Mouse (Mus musculus) CH12.LX (cell line): ENCODE results near the gene Dcdc2a. TPM values are rescaled to one million over a fixed set of nuclear protein-coding genes. Genes with fewer than 3 reads are reported as not detected.

Experiments
- DNase-seq: peaks from one replicate; pipeline ENCODE4 v3.0.0-alpha.2; 2013; ENCODE audit errors: extremely low read depth
- H3K27ac ChIP-seq: 2 replicates; pipeline ENCODE4 v1.5.1; 2012; ENCODE audit warnings: low read depth, mild to moderate bottlenecking, control low read depth, moderate library complexity; ENCODE audit not compliant: insufficient read depth
- H3K27me3 ChIP-seq: replicated peaks from 2 replicates; pipeline ENCODE3; 2012; ENCODE audit warnings: inconsistent platforms
- H3K36me3 ChIP-seq, 2 experiments: replicated peaks in 1 of 2; 2 replicates each; pipeline versions ENCODE3 to v1.6.1; 2012; ENCODE audit warnings: inconsistent platforms in 1 of 2, low read length in 1 of 2, mild to moderate bottlenecking in 1 of 2, mixed read lengths in 1 of 2, moderate library complexity in 1 of 2; ENCODE audit not compliant: control insufficient read depth in 1 of 2, insufficient read depth in 1 of 2
- H3K4me1 ChIP-seq, 2 experiments: 2 replicates each; pipeline ENCODE4 v1.6.1; 2012; ENCODE audit warnings: inconsistent platforms in 1 of 2, moderate library complexity in 1 of 2; ENCODE audit not compliant: insufficient read depth in 2 of 2, control insufficient read depth in 1 of 2
- H3K4me2 ChIP-seq: 2 replicates; pipeline ENCODE4 v1.6.1; 2012; ENCODE audit warnings: low read depth, mild to moderate bottlenecking, control low read depth; ENCODE audit not compliant: poor library complexity, insufficient read depth, severe bottlenecking
- H3K4me3 ChIP-seq, 3 experiments: fragments of 150-350 bp in 1 of 3; sonication (generic) in 1 of 3; replicated peaks in 1 of 3; 2 replicates each; pipeline versions ENCODE3 to v1.5.1; 2011 to 2012; ENCODE audit warnings: low read depth in 2 of 3, low read length in 2 of 3, mild to moderate bottlenecking in 2 of 3, moderate library complexity in 2 of 3, control low read depth in 1 of 3, improper control_type of control experiment in 1 of 3, inconsistent platforms in 1 of 3, mixed read lengths in 1 of 3; ENCODE audit not compliant: poor library complexity in 1 of 3
- H3K79me2 ChIP-seq: replicated peaks from 2 replicates; pipeline ENCODE4 v1.6.1; 2012; ENCODE audit warnings: mild to moderate bottlenecking, moderate library complexity; ENCODE audit not compliant: control insufficient read depth, poor library complexity, insufficient read depth, severe bottlenecking; ENCODE audit errors: extremely low read depth
- H3K9ac ChIP-seq: 2 replicates; pipeline ENCODE4 v1.6.1; 2012; ENCODE audit warnings: low read depth, mild to moderate bottlenecking, control low read depth, moderate library complexity; ENCODE audit not compliant: insufficient read depth
- H3K9me3 ChIP-seq: replicated peaks from 2 replicates; pipeline ENCODE3; 2012; ENCODE audit warnings: low read length, inconsistent platforms, mixed read lengths
- CHD1 ChIP-seq: IDR thresholded peaks from 2 replicates; pipeline ENCODE4 v1.6.1; 2012; ENCODE audit warnings: low read depth, low read length, improper control_type of control experiment, inconsistent platforms
- CHD2 ChIP-seq: IDR thresholded peaks from 2 replicates; pipeline ENCODE4 v1.6.1; 2011; ENCODE audit warnings: low read length, improper control_type of control experiment
- CTCF ChIP-seq, 2 experiments: IDR thresholded peaks in 1 of 2; conservative IDR thresholded peaks in 1 of 2; 2 replicates each; pipeline ENCODE4 v1.5.1; 2011 to 2012; ENCODE audit warnings: low read depth in 2 of 2, low read length in 2 of 2, improper control_type of control experiment in 1 of 2, inconsistent platforms in 1 of 2, mild to moderate bottlenecking in 1 of 2, moderate library complexity in 1 of 2
- ETS1 ChIP-seq: conservative IDR thresholded peaks from 2 replicates; pipeline ENCODE4 v1.6.1; 2012; ENCODE audit warnings: low read depth, mild to moderate bottlenecking, inconsistent platforms, low read length, improper control_type of control experiment, moderate library complexity
- HCFC1 ChIP-seq: IDR thresholded peaks from 2 replicates; pipeline ENCODE4 v1.6.1; 2012; ENCODE audit warnings: low read depth, mild to moderate bottlenecking, inconsistent platforms, low read length, improper control_type of control experiment
- IRF4 ChIP-seq: IDR thresholded peaks from 2 replicates; pipeline ENCODE4 v1.6.1; 2014; ENCODE audit warnings: low read depth, mild to moderate bottlenecking, inconsistent platforms, low read length, improper control_type of control experiment
- JUN ChIP-seq: IDR thresholded peaks from 2 replicates; pipeline ENCODE4 v1.6.1; 2011; ENCODE audit warnings: low read depth, mild to moderate bottlenecking, low read length, improper control_type of control experiment, moderate library complexity; ENCODE audit not compliant: insufficient read depth
- JUND ChIP-seq: conservative IDR thresholded peaks from 2 replicates; pipeline ENCODE4 v1.6.1; 2011; ENCODE audit warnings: low read depth, low read length, improper control_type of control experiment
- KAT2A ChIP-seq: IDR thresholded peaks from 2 replicates; pipeline ENCODE4 v1.6.1; 2012; ENCODE audit warnings: low read length, improper control_type of control experiment, inconsistent platforms; ENCODE audit not compliant: insufficient replicate concordance
- NRF1 ChIP-seq: IDR thresholded peaks from 2 replicates; pipeline ENCODE4 v1.6.1; 2014; ENCODE audit warnings: low read depth, mild to moderate bottlenecking, inconsistent platforms, low read length, improper control_type of control experiment, moderate library complexity
- RCOR1 ChIP-seq: conservative IDR thresholded peaks from 2 replicates; pipeline ENCODE4 v1.6.1; 2012; ENCODE audit warnings: low read depth, mild to moderate bottlenecking, inconsistent platforms, low read length, improper control_type of control experiment
- SIN3A ChIP-seq: IDR thresholded peaks from 2 replicates; pipeline ENCODE4 v1.6.1; 2012; ENCODE audit warnings: low read length, improper control_type of control experiment, inconsistent platforms
- SMC3 ChIP-seq: IDR thresholded peaks from 2 replicates; pipeline ENCODE4 v1.6.1; 2011; ENCODE audit warnings: low read depth, low read length, improper control_type of control experiment
- TBP ChIP-seq: conservative IDR thresholded peaks from 2 replicates; pipeline ENCODE4 v1.6.1; 2011; ENCODE audit warnings: low read depth, low read length, improper control_type of control experiment
- TCF12 ChIP-seq: IDR thresholded peaks from 2 replicates; pipeline ENCODE4 v1.6.1; 2014; ENCODE audit warnings: low read depth, mild to moderate bottlenecking, inconsistent platforms, low read length, improper control_type of control experiment
- USF2 ChIP-seq: conservative IDR thresholded peaks from 2 replicates; pipeline ENCODE4 v1.6.1; 2011; ENCODE audit warnings: low read depth, low read length, improper control_type of control experiment
- ZKSCAN1 ChIP-seq: IDR thresholded peaks from 2 replicates; pipeline ENCODE4 v1.6.1; 2012; ENCODE audit warnings: low read depth, inconsistent platforms, low read length, improper control_type of control experiment, borderline replicate concordance
- dilution Hi-C: fragments of 300-500 bp; cut with MboI; formaldehyde crosslinking; loops from 2 replicates; pipeline ENCODE4 v1.14.3; 2020; ENCODE audit warnings: low sequenced_read_pairs; ENCODE audit not compliant: extremely low pct_unique_long_range_greater_than_20kb, extremely low pct_ligation_motif_present
- in situ Hi-C: fragments of 300-500 bp; cut with MboI; formaldehyde crosslinking; loops from 3 replicates; pipeline ENCODE4 v1.14.3; 2019; ENCODE audit warnings: low sequenced_read_pairs, low pct_ligation_motif_present, low pct_unique_long_range_greater_than_20kb, mixed read lengths
- polyA plus RNA-seq: library from polyadenylated mRNA; unstranded; fragments of >175 nt; gene quantifications from 2 replicates; pipeline ENCODE4 v1.2.1, GENCODE M21; 2012; ENCODE audit warnings: low read depth; ENCODE audit not compliant: insufficient read length
- total RNA-seq, 2 experiments: library from RNA; depleted of rRNA; stranded (reverse); fragments of 300-350 nt in 1 of 2; fragments of >200 nt in 1 of 2; gene quantifications; 2 replicates each; pipeline ENCODE4 v1.2.3; 2012 to 2014

Gene Dcdc2a
- total and polyA plus RNA-seq, 3 experiments = not detected

DNA sequence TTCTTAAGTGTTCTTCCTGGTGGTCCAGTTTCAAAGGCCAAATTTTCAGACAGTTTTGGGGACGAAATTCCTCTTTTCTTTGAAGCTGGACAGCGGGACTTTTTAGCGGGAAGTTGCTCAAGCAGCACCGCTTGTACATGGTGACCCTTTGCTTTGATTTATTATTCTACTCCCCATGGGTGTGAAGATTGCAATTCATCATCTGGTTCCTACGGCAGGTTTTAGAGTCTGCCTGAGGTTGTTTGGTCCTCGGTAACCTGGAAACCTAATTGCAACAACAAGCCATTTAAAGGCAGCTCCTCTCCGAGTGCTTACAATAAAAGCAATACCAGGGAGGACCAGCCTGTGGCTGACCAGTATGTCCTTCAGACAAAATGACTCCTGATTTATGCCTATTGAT lies 21.5 kb downstream of the Dcdc2a start:
- H3K4me1 ChIP-seq = no peaks in the 10 kb centered on the region
- H3K27ac ChIP-seq = no peak overlapping the region
- H3K4me2 ChIP-seq = no peak overlapping the region
- no peak overlapping the region for H3K9ac ChIP-seq
- TF ChIP-seq JUND = no peak
- TF ChIP-seq IRF4 = no peak
- TF ChIP-seq TCF12 = no peak
- TF ChIP-seq SIN3A = no peak
- no peak for TF ChIP-seq ETS1
- no peak for TF ChIP-seq KAT2A
- TF ChIP-seq CHD1 = no peak
- TF ChIP-seq ZKSCAN1 = no peak
- TF ChIP-seq TBP = no peak
- TF ChIP-seq RCOR1 = no peak
- TF ChIP-seq JUN = no peak
- in situ Hi-C loops = no loop called here
- dilution Hi-C loops = no loop called here
- no peaks in the 10 kb centered on the region for H3K79me2 ChIP-seq
- no peaks in the 10 kb centered on the region for H3K27me3 ChIP-seq
- H3K4me3 ChIP-seq = no peak overlapping the region
- H3K9me3 ChIP-seq = peaks cover 4% of the 10 kb centered on the region
- no peak for DNase-seq
- no peaks in the 10 kb centered on the region for H3K36me3 ChIP-seq

DNA sequence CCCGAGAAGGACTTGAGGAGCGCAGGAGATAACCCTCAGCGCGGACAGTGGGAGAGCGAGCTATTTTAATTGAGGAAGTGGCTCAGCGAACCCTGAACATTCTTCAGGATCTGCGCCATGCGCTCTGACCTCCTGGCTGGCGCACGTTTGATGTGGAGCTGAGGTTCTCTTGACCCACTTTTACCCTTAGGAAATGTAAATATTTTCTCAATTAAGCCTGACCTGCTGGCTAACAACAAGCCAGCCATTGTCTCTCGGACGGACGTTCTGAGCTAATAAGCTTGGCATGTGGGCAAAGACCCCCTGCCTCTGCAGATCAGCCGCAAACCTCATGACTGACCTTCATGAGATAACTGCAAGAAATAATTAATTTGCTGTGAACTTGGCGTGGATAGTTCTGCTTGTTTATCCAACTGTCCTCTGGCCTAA lies 27.4 kb downstream of the Dcdc2a start:
- no peak for DNase-seq
- no peak overlapping the region for H3K4me2 ChIP-seq
- H3K79me2 ChIP-seq = no peaks in the 10 kb centered on the region
- no peaks in the 10 kb centered on the region for H3K36me3 ChIP-seq
- dilution Hi-C loops = no loop called here
- H3K4me3 ChIP-seq = no peak overlapping the region
- H3K27me3 ChIP-seq = no peaks in the 10 kb centered on the region
- TF ChIP-seq CTCF (conservative IDR thresholded peaks at IDR 0.05 in 1 of 2, IDR thresholded peaks at IDR 0.05 in 1 of 2; ENCODE audit: low read depth in 2 of 2, low read length in 2 of 2) (no peak), TBP (no peak), CHD2 (no peak), TCF12 (no peak), SIN3A (no peak), HCFC1 (no peak)
- H3K9ac ChIP-seq = no peak overlapping the region
- no peaks in the 10 kb centered on the region for H3K9me3 ChIP-seq
- H3K4me1 ChIP-seq = no peaks in the 10 kb centered on the region
- in situ Hi-C loops = no loop called here
- no peak overlapping the region for H3K27ac ChIP-seq

DNA sequence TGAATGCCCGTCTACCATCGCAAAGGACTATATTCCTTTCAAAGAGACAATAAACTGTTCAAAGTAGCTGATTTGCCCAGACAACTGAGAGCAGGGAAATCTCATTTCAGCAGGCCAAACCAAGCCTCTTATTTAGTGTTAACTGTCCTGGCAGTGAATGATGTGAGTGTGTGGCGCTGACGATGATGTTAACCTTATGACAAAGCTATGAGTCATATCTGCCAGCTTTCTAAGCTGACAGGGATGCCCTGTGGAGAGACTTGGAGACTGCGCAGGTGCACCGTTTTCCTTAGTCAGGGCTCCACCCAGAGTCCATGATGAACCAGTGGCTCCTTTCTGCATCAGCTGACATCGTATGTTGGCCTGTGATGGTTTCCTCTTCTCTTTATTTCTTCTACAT lies 29.3 kb downstream of the Dcdc2a start:
- no peaks in the 10 kb centered on the region for H3K9me3 ChIP-seq
- in situ Hi-C loops = no loop called here
- dilution Hi-C loops = no loop called here
- no peaks in the 10 kb centered on the region for H3K27me3 ChIP-seq
- H3K4me3 ChIP-seq = no peak overlapping the region
- H3K4me1 ChIP-seq = no peaks in the 10 kb centered on the region
- no peak overlapping the region for H3K9ac ChIP-seq
- no peak overlapping the region for H3K4me2 ChIP-seq
- no peaks in the 10 kb centered on the region for H3K79me2 ChIP-seq
- no peaks in the 10 kb centered on the region for H3K36me3 ChIP-seq
- H3K27ac ChIP-seq = no peak overlapping the region
- TF ChIP-seq ETS1 (no peak), NRF1 (0 out of 2 replicates have a peak, but pooled peaks have one; percentile 14), USF2 (no peak), SMC3 (no peak)
- no peak for DNase-seq
